Mouse (Mus musculus) G1E (cell line): ENCODE measurements around the gene Ppdpf.

ENCODE experiments used
- CTCF ChIP-seq: IDR thresholded peaks from 2 replicates; pipeline ENCODE4 v1.5.1; 2012; ENCODE audit warnings: low read depth, low read length, inconsistent platforms, mixed read lengths
- GATA1 ChIP-seq: IDR thresholded peaks from 2 replicates; pipeline ENCODE4 v1.6.1; 2012; ENCODE audit warnings: borderline replicate concordance, low read length, inconsistent platforms, mixed read lengths
- GATA2 ChIP-seq: IDR thresholded peaks from 2 replicates; pipeline ENCODE4 v1.6.1; 2012; ENCODE audit warnings: low read depth, low read length, inconsistent platforms, borderline replicate concordance
- POLR2AphosphoS5 ChIP-seq: IDR thresholded peaks from 2 replicates; pipeline ENCODE4 v1.6.1; 2012; ENCODE audit warnings: low read depth, low read length, inconsistent platforms; ENCODE audit not compliant: insufficient replicate concordance
- TAL1 ChIP-seq: conservative IDR thresholded peaks from 2 replicates; pipeline ENCODE4 v1.6.1; 2012; ENCODE audit warnings: low read depth, low read length, inconsistent platforms, mixed read lengths

DNA sequence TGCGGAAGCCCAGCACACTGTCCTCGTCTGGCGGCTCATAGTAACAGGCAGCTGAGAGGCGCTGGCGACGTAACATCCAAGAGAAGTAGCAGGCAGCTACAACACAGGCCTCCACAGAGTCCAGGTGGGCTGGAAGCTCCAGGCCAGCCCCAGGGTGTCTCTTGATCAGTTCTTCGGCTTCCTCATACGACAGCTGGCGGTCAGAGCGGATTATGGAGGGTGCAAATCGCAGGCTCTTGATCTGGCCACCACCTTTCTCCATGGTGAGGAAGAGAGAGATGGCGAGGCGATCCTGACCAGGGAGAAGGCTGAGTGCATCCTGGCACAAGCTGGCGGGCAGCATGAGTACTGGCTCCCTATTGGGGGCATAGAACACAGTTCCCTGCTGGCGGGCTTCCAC, 46.4 kb downstream of the Ppdpf start:
- TF ChIP-seq CTCF: no peak
- TF ChIP-seq POLR2AphosphoS5: no peak
- no peak for TF ChIP-seq TAL1
- no peak for TF ChIP-seq GATA2
- TF ChIP-seq GATA1: no peak
